Mouse (Mus musculus) heart, embryonic 13.5 days (tissue): ENCODE measurements around the gene Birc5. TPM values are rescaled to one million over a fixed set of nuclear protein-coding genes. Genes with fewer than 3 reads are reported as not detected.

Source experiments
- ATAC-seq: fragments of 200-750 bp; cut with Nextera tagmentation; 2 replicates; pipeline ENCODE4 v1.8.0; 2017; ENCODE audit warnings: moderate TSS enrichment; ENCODE audit not compliant: insufficient number of reproducible peaks, low FRiP score, low TSS enrichment; ENCODE audit errors: extremely low read depth
- H3K27ac ChIP-seq: fragments of 300-500 bp; sonication (generic); replicated peaks from 2 replicates; pipeline ENCODE4 v1.5.1; 2015; ENCODE audit warnings: moderate library complexity, mild to moderate bottlenecking, inconsistent platforms
- H3K27me3 ChIP-seq: fragments of 300-500 bp; sonication (generic); replicated peaks from 2 replicates; pipeline ENCODE4 v1.6.1; 2015; ENCODE audit warnings: mild to moderate bottlenecking, inconsistent platforms
- H3K36me3 ChIP-seq: fragments of 300-500 bp; sonication (generic); 2 replicates; pipeline ENCODE4 v1.6.1; 2015; ENCODE audit warnings: mild to moderate bottlenecking, inconsistent platforms
- H3K4me1 ChIP-seq: fragments of 300-500 bp; sonication (generic); 2 replicates; pipeline ENCODE4 v1.6.1; 2015; ENCODE audit warnings: inconsistent platforms
- H3K4me2 ChIP-seq: fragments of 300-500 bp; sonication (generic); 2 replicates; pipeline ENCODE4 v1.6.1; 2015; ENCODE audit warnings: inconsistent platforms, mild to moderate bottlenecking, moderate library complexity
- H3K4me3 ChIP-seq: fragments of 300-500 bp; sonication (generic); 2 replicates; pipeline ENCODE4 v1.5.1; 2015; ENCODE audit warnings: moderate library complexity, mild to moderate bottlenecking, inconsistent platforms
- H3K9ac ChIP-seq: fragments of 300-500 bp; sonication (generic); 2 replicates; pipeline ENCODE4 v1.6.1; 2015; ENCODE audit warnings: inconsistent platforms, mild to moderate bottlenecking, moderate library complexity
- H3K9me3 ChIP-seq: fragments of 300-500 bp; sonication (generic); 2 replicates; pipeline ENCODE4 v1.6.1; 2016; ENCODE audit warnings: inconsistent platforms
- WGBS: fragments of 180-500 bp; shearing (Covaris S2); methylation state at CpG from one replicate; pipeline ENCODE4 v1.1.7; 2015; ENCODE audit warnings: mixed read lengths; 5-methylcytosine and 5-hydroxymethylcytosine counted together
- polyA plus RNA-seq: library from polyadenylated mRNA; unstranded; fragments of >200 nt; fragmentation: Nextera tagmentation; extraction: Ambion mirVana; gene quantifications from 2 replicates; pipeline ENCODE4 v1.2.1, GENCODE M21; 2015

The Birc5 gene
- polyA plus RNA-seq, 1 experiment from 2014 or later = 228 TPM

DNA sequence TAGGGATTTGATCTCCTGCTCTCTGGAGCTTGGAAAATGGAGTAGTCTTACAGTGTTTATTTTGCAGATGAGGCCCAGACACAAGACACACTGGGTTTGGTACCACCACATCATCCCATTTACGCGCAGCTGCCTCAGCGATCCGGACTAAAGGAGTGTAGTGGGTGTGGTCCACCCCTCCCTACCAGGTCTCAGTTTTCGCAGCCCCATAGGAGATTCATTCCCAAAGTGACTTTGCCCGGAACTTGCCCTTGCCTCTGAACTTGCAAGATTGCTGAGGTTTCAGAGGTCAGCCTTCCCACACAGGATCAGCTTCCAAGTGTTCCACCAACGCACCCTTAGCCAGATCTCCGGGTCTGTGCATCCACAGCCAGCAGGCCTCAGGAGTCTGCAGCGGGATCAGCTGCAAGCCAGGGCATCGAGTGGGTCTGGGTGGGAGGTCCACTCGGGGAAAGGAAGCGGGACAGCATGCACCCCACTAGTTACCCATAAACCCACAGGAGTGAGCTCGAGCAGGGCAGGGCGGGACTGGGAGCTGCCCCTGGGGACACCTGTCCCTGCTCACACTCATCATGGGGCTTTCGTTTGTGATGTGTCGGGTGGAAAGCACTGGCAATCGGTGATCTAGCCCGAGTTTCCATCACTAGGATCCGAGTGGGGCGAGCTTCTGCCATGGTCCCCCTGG, 39.3 kb downstream of the Birc5 start:
- H3K36me3 ChIP-seq = no peaks in the 10 kb centered on the region
- WGBS = 30% methylated on average over 20 of the region's 20 CpGs
- ATAC-seq = no peak
- peak overlapping the region; percentile 66 for H3K4me2 ChIP-seq
- no peak overlapping the region for H3K27ac ChIP-seq
- no peaks in the 10 kb centered on the region for H3K9me3 ChIP-seq
- H3K27me3 ChIP-seq = peaks cover 39% of the 10 kb centered on the region
- peak overlapping the region; percentile 75; the same call in 1 of the 2 replicates for H3K9ac ChIP-seq
- peak overlapping the region; percentile 44; the same call in 1 of the 2 replicates for H3K4me3 ChIP-seq
- peaks cover 35% of the 10 kb centered on the region for H3K4me1 ChIP-seq

DNA sequence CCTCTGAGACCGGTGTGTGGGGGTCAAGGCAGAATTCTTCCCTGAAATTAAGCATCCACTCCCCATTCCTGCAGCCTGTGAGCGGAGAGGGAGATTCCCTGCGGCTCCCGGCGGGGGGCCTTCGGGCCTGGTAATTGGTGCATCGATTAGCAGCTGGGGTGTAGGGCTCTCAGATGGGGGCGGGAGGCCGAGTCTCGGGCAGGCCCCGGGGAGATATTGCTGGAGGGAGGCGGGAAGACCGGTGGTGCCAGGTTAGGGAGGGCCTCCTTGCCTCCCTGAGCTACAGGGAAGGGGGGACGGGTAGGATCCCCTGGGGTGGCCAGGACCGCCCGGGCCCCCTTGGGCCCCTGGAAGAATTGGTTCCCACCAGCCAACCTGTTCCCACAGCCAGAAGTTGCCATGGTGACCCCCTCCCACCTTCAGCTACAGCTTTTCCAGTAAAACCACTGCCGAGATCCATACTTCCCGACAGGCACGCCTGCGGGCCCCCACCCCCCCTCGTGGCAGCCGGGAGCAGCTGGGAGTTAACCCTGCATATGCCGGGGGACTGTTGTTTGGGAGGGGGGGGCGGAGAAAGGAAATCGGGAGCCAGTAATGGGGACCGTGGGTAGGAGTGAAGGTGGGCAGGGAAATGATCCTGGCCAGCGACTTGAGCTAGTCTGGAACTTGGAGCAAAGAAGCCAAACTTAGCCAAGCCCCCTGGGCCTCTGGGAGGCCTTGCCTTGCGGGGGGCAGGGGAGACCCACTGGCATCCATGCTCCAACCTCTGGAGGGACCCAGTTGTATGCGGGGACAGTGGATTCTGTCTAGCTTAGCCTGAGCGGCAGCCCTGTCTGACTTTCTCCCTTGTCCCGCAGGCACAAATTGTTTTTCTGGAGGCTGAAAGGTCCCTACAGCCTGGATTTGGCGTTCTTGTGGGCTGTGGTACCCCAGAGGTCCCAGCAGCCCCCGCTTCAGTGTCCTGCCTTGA, 40.1 kb downstream of the Birc5 start:
- 10% methylated on average over 33 of the region's 33 CpGs for WGBS
- Histone ChIP-seq H3K36me3 (no peaks in the 10 kb centered on the region), H3K9ac (peak overlapping the region; percentile 75), H3K27ac (peak overlapping the region; percentile 6), H3K4me3 (peak overlapping the region; percentile 44), H3K4me1 (peaks cover 35% of the 10 kb centered on the region), H3K9me3 (no peaks in the 10 kb centered on the region), H3K4me2 (peak overlapping the region; percentile 66), H3K27me3 (peaks cover 34% of the 10 kb centered on the region)
- no peak for ATAC-seq

GRCm38 (mm10) chr11:117889887-117890340, 40.9 kb downstream of the Birc5 start:
- Histone ChIP-seq H3K27ac (peak overlapping the region; percentile 6; the same call in 1 of the 2 replicates), H3K9me3 (no peaks in the 10 kb centered on the region), H3K4me1 (peaks cover 35% of the 10 kb centered on the region), H3K4me2 (peak overlapping the region; percentile 66), H3K27me3 (peaks cover 32% of the 10 kb centered on the region), H3K36me3 (no peaks in the 10 kb centered on the region), H3K4me3 (0 out of 2 replicates have a peak overlapping the region, but pooled peaks have one; percentile 44), H3K9ac (peak overlapping the region; percentile 75)
- ATAC-seq = no peak
- WGBS = 21% methylated on average over 11 of the region's 11 CpGs

- no peak for ATAC-seq
- Histone ChIP-seq H3K9ac (peak overlapping the region; percentile 44), H3K4me1 (peaks cover 35% of the 10 kb centered on the region)
These were observed 41.6 kb downstream of the Birc5 start for GRCm38 (mm10) chr11:117890519-117891282.

DNA sequence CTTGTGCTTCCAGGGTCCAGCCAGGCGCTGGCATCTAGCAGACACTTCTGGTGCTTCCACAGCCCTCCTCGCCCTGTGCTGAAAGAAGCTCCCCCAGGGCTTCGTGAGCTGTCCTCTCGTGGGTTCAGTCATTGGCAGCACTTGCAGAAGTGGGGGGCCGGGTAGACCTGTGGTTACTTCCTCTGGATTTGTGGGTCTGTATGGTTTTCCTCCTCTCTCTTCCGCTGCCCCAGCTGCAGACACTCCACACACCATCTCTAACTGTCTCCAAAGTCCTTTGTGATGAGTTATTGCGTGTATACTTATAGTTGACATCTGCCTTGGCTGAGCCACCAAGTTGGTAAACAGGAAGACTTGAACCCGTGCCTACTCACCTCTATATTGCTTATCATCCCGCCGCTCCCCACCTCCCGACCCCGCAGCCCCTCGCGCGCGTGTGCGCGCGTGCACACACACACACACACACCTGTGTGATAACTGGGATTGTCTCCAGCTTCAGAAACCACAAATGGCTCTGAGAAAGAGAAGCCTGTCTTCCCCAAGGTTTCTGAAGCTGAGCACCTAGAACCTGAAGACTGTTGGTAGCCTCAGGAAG, 42.6 kb downstream of the Birc5 start:
- H3K4me3 ChIP-seq = no peak overlapping the region
- H3K4me2 ChIP-seq = no peak overlapping the region
- H3K27ac ChIP-seq = no peak overlapping the region
- peaks cover 37% of the 10 kb centered on the region for H3K4me1 ChIP-seq
- no peak overlapping the region for H3K9ac ChIP-seq
- H3K9me3 ChIP-seq = no peaks in the 10 kb centered on the region
- H3K36me3 ChIP-seq = no peaks in the 10 kb centered on the region
- H3K27me3 ChIP-seq = peaks cover 32% of the 10 kb centered on the region
- no peak for ATAC-seq
- WGBS = 85% methylated on average over 19 of the region's 19 CpGs

More at GRCm38 (mm10) chr11:117890519-117891282, 41.6 kb downstream of the Birc5 start:
- Histone ChIP-seq H3K36me3 (no peaks in the 10 kb centered on the region), H3K4me3 (no peak overlapping the region), H3K27me3 (peaks cover 32% of the 10 kb centered on the region), H3K9me3 (no peaks in the 10 kb centered on the region), H3K4me2 (peak overlapping the region; percentile 66), H3K27ac (no peak overlapping the region; the same call in 1 of the 2 replicates)
- 21% methylated on average over 13 of the region's 13 CpGs for WGBS

DNA sequence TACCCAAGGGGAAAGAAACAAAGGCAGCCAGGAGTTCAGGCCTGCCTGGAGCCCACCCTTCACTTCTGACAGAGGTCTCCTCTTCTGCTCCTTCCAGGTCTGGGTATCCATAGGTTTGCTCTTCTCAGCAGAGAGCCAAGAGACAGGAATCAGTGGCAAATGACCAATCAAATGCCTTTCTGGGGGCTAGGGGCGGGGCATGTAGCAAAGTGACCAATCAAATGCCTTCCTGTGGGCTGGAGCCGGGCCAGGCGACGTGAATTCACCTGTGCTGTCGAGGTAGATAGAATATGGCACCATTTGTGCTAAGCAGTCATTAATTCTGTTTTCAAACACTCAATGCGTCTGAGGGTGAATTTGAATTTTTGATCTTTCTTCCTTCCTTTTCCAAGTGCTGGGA, 43.1 kb downstream of the Birc5 start:
- Histone ChIP-seq H3K27me3 (peaks cover 32% of the 10 kb centered on the region), H3K4me1 (peaks cover 39% of the 10 kb centered on the region)
- WGBS = 52% methylated on average over 6 of the region's 6 CpGs

DNA sequence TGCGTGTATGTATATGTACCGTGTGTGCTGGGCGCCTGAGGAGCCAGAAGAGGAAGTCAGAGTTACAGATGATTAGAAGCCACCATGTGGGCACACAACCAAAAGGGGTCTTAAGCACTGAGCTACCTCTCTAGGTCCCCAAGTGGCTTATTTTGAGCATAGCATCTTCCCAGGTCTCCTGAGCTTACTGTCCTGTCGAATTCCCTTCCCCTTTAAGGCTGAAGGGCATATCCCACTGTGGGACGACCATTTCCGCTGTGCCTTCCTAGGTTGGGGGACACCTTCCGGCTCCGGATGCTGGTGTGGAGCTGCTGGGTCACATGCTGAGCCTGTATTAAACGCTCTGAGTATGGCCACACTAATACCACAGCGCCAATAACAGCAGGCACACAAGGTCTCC, 45.6 kb downstream of the Birc5 start:
- ATAC-seq = no peak
- H3K27me3 ChIP-seq = peaks cover 14% of the 10 kb centered on the region
- no peaks in the 10 kb centered on the region for H3K36me3 ChIP-seq
- WGBS = 49% methylated on average over 10 of the region's 10 CpGs
- H3K27ac ChIP-seq = no peak overlapping the region
- H3K9me3 ChIP-seq = no peaks in the 10 kb centered on the region
- no peak overlapping the region for H3K4me2 ChIP-seq
- H3K4me3 ChIP-seq = no peak overlapping the region
- H3K9ac ChIP-seq = no peak overlapping the region
- peaks cover 25% of the 10 kb centered on the region for H3K4me1 ChIP-seq

More for the DNA sequence above, 43.1 kb downstream of the Birc5 start:
- no peak for ATAC-seq
- Histone ChIP-seq H3K9me3 (no peaks in the 10 kb centered on the region), H3K4me3 (no peak overlapping the region), H3K36me3 (no peaks in the 10 kb centered on the region), H3K9ac (no peak overlapping the region), H3K4me2 (no peak overlapping the region), H3K27ac (no peak overlapping the region)

DNA sequence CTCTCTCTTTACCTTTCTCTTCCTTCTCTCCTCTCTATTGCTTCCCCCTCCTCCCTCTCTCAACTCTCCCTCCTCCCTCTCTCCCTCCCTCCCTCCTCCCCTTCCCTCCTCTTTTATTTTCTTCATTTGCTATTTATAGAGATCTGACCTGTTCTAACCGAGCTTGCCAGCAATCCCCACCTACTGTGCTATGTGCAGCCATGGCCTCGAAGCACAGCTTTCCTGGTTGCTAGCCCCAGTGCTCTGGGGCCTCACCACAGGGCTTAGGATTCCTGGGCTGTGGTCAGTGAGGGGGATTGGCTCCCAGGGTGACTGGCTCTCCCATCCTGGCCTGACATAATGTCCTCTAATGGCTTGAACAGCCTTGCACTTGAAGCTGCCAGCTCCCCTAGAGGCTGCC, 47.5 kb downstream of the Birc5 start:
- Histone ChIP-seq H3K36me3 (no peaks in the 10 kb centered on the region), H3K4me2 (no peak overlapping the region), H3K27ac (0 out of 2 replicates have a peak overlapping the region, but pooled peaks have one; percentile 50), H3K4me1 (peaks cover 7% of the 10 kb centered on the region), H3K9me3 (no peaks in the 10 kb centered on the region), H3K27me3 (peaks cover 6% of the 10 kb centered on the region), H3K9ac (0 out of 2 replicates have a peak overlapping the region, but pooled peaks have one; percentile 50), H3K4me3 (no peak overlapping the region)
- WGBS = 17% methylated on average over 2 of the region's 2 CpGs
- ATAC-seq = no peak

- Histone ChIP-seq H3K9ac (no peak overlapping the region), H3K27me3 (no peaks in the 10 kb centered on the region), H3K4me1 (no peaks in the 10 kb centered on the region), H3K36me3 (no peaks in the 10 kb centered on the region), H3K4me3 (no peak overlapping the region), H3K4me2 (no peak overlapping the region), H3K27ac (no peak overlapping the region), H3K9me3 (no peaks in the 10 kb centered on the region)
- ATAC-seq = no peak
- WGBS = 81% methylated on average over 2 of the region's 2 CpGs
These were observed 53.2 kb downstream of the Birc5 start for GRCm38 (mm10) chr11:117902282-117902681.

- Histone ChIP-seq H3K4me2 (no peak overlapping the region), H3K4me3 (no peak overlapping the region), H3K4me1 (no peaks in the 10 kb centered on the region), H3K27me3 (no peaks in the 10 kb centered on the region), H3K36me3 (no peaks in the 10 kb centered on the region), H3K9me3 (no peaks in the 10 kb centered on the region), H3K27ac (no peak overlapping the region), H3K9ac (no peak overlapping the region)
- no peak for ATAC-seq
- 79% methylated on average over 8 of the region's 8 CpGs for WGBS
These were observed 55.4 kb downstream of the Birc5 start for GRCm38 (mm10) chr11:117904442-117904841.
